16 mouse cellular contexts compared by ENCODE assay signal in the genomic region with DNA sequence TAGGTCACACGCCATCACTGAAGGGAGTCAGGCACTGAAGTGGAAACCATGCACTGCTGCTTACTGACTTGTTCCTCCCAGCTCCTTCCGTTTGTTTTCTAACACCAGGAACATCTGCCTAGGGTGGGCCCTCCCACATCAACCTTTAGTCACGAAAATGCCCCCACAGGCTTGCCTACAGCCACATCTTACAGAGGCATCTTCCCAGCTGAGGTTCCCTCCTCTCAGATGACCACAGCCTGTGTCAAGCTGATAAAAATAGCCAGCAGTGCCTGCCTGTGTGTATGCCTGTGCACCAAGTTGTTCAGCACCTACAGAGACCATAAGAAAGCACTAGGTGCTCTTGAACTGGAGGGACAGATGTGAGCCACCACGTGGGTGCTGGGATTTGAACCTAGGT.
"Had no signal": no experiment of that assay in that cellular context is flagged by ENCODE, and none has a peak within 500 bp of the region (broad histone marks: within the 10 kb centered on the region; RNA-seq: fewer than 3 reads in every experiment).

No protein-coding gene starts in this region.

- H3K27ac ChIP-seq: kidney, embryonic 15.5 days; limb, embryonic 13.5 days; liver, embryonic 15.5 days; midbrain, embryonic 10.5 days; midbrain, embryonic 15.5 days; neural tube, embryonic 12.5 days had no signal

- H3K27me3 ChIP-seq: kidney, embryonic 15.5 days; limb, embryonic 13.5 days; liver, embryonic 15.5 days; midbrain, embryonic 15.5 days; neural tube, embryonic 12.5 days had no signal

- H3K4me2 ChIP-seq: kidney, embryonic 15.5 days; limb, embryonic 13.5 days; liver, embryonic 15.5 days; lung, embryonic 14.5 days; midbrain, embryonic 15.5 days; neural tube, embryonic 12.5 days had no signal

- H3K9me3 ChIP-seq: kidney, embryonic 15.5 days; limb, embryonic 13.5 days; liver, embryonic 15.5 days; midbrain, embryonic 10.5 days; midbrain, embryonic 15.5 days; neural tube, embryonic 12.5 days had no signal

- H3K9ac ChIP-seq: kidney, embryonic 15.5 days; limb, embryonic 13.5 days; liver, embryonic 15.5 days; lung, embryonic 14.5 days; midbrain, embryonic 15.5 days; neural tube, embryonic 12.5 days had no signal

- DNase-seq: kidney, adult 18-20 months; kidney, postnatal 4 days; left cerebral cortex, postnatal 4 days; lung, embryonic 14.5 days; lung, postnatal 10 days; lung, postnatal 4 days; right cerebral cortex, postnatal 4 days; spleen, adult 18-20 months; thymus, adult 18-20 months; thymus, postnatal 25 days had no signal

- ATAC-seq: midbrain, embryonic 15.5 days had no signal

- H3K4me3 ChIP-seq: kidney, embryonic 15.5 days; limb, embryonic 13.5 days; liver, embryonic 15.5 days; midbrain, embryonic 10.5 days; midbrain, embryonic 15.5 days; neural tube, embryonic 12.5 days had no signal

- H3K4me1 ChIP-seq: kidney, embryonic 15.5 days; midbrain, embryonic 10.5 days; midbrain, embryonic 15.5 days; neural tube, embryonic 12.5 days had no signal
